Mouse (Mus musculus) gastrocnemius, postnatal 10 days (tissue): ENCODE data around the gene Actr8. TPM values are rescaled to one million over a fixed set of nuclear protein-coding genes. Genes with fewer than 3 reads are reported as not detected.
A peak's percentile ranks its signal among the peaks of the same experiment; 100 is the strongest.

Experiments used
- DNase-seq: peaks from one replicate; pipeline ENCODE4 v3.0.0; 2021; ENCODE audit warnings: mixed read lengths
- long read RNA-seq, 2 experiments: library from polyadenylated mRNA; stranded (forward); transcript quantifications; one replicate each; pipeline ENCODE4 v2.0.0; 2021
- total RNA-seq, 2 experiments: library from RNA; stranded (reverse); gene quantifications; 2 replicates each; pipeline ENCODE4 v1.2.3; 2021

Gene Actr8
- 10 to 100 TPM; 29.7 to 34.0 TPM for total RNA-seq
- long read RNA-seq, experiment 1, transcript Actr8-201 (13 exons, 2,119 nt) = major isoform, 26 of 40 reads
- long read RNA-seq, experiment 1, partial matches to known transcripts = 6 of 40 reads
- long read RNA-seq, experiment 1, other reads (novel, unspliced or antisense) = 7 of 40 reads
- long read RNA-seq, experiment 2, transcript Actr8-201 (13 exons, 2,119 nt) = major isoform, 45 of 55 reads
- long read RNA-seq, experiment 2, partial matches to known transcripts = 2 of 55 reads
- long read RNA-seq, experiment 2, other reads (novel, unspliced or antisense) = 8 of 55 reads

GRCm38 (mm10) chr14:29978254-29979204 lies at the start of gene Actr8:
TSS of gene Actr8 (plus strand) at chr14:29978337.
- peak; percentile 95 for DNase-seq

- DNase-seq = no peak
Observed at GRCm38 (mm10) chr14:29928966-29929365, 49.2 kb upstream of the Actr8 start.

- DNase-seq = no peak
Observed at GRCm38 (mm10) chr14:29935516-29935915, 42.6 kb upstream of the Actr8 start.

GRCm38 (mm10) chr14:29937466-29937865 lies 40.7 kb upstream of the Actr8 start:
- DNase-seq = no peak

GRCm38 (mm10) chr14:29939600-29940312 lies 38.4 kb upstream of the Actr8 start:
- no peak for DNase-seq

- DNase-seq = no peak
Observed at GRCm38 (mm10) chr14:29940313-29940812, 37.8 kb upstream of the Actr8 start.

- peak; percentile 28 for DNase-seq
Observed at GRCm38 (mm10) chr14:29940877-29941276, 37.3 kb upstream of the Actr8 start.

GRCm38 (mm10) chr14:29946761-29947309 lies 31.3 kb upstream of the Actr8 start:
- DNase-seq = no peak

- no peak for DNase-seq
Observed at GRCm38 (mm10) chr14:29950805-29951204, 27.3 kb upstream of the Actr8 start.

GRCm38 (mm10) chr14:29957393-29957792 lies 20.7 kb upstream of the Actr8 start:
- DNase-seq = no peak

- no peak for DNase-seq
Observed at GRCm38 (mm10) chr14:29967611-29968010, 10.5 kb upstream of the Actr8 start.

GRCm38 (mm10) chr14:29968075-29968821 lies 9.9 kb upstream of the Actr8 start, which contains the start of gene Selenok:
TSS of gene Selenok (plus strand) at chr14:29968308.
- peak; percentile 85 for DNase-seq

- no peak for DNase-seq
Observed at GRCm38 (mm10) chr14:29971446-29971845, 6.7 kb upstream of the Actr8 start.

GRCm38 (mm10) chr14:29971993-29972392 lies 6.1 kb upstream of the Actr8 start:
- DNase-seq = no peak

- no peak for DNase-seq
Observed at GRCm38 (mm10) chr14:29976927-29977326, 1.2 kb upstream of the Actr8 start.

GRCm38 (mm10) chr14:29980447-29981205 lies 2.5 kb downstream of the Actr8 start:
- DNase-seq = no peak

- DNase-seq = no peak
Observed at GRCm38 (mm10) chr14:29986096-29986495, 8.0 kb downstream of the Actr8 start.

- DNase-seq = no peak
Observed at GRCm38 (mm10) chr14:29987276-29987675, 9.1 kb downstream of the Actr8 start.

- DNase-seq = no peak
Observed at GRCm38 (mm10) chr14:29987739-29988138, 9.6 kb downstream of the Actr8 start.

- DNase-seq = no peak
Observed at GRCm38 (mm10) chr14:29988337-29988736, 10.2 kb downstream of the Actr8 start.
